Mouse (Mus musculus) cerebellum, postnatal 4 days (tissue): ENCODE data around the gene Rgs9bp.
"Not testable (repeated sequence)": the region's sequence is repeated elsewhere in the genome, so short reads cannot be mapped to it uniquely, and the experiment has no call there.

Experiments used
- DNase-seq, 2 experiments: peaks; one replicate each; pipeline ENCODE4 v3.0.0; 2022; ENCODE audit warnings: low spot score in 2 of 2, mixed read lengths in 1 of 2

Gene Rgs9bp

GRCm38 (mm10) chr7:35530544-35530943, 54.8 kb downstream of the Rgs9bp start:
- not testable (repeated sequence) for DNase-seq

- no peak for DNase-seq
Measured at GRCm38 (mm10) chr7:35530026-35530425, 55.4 kb downstream of the Rgs9bp start.
